Mouse (Mus musculus): ENCODE measurements around the gene Arfgap3. TPM values are rescaled to one million over a fixed set of nuclear protein-coding genes. Genes with fewer than 3 reads are reported as not detected.
A peak's percentile ranks its signal among the peaks of the same experiment; 100 is the strongest.
"Not testable (repeated sequence)": the region's sequence is repeated elsewhere in the genome, so short reads cannot be mapped to it uniquely, and the experiment has no call there.

The Arfgap3 gene
- polyA plus RNA-seq, 1 experiment, result 88.2 TPM

GRCm38 (mm10) chr15:83281303-83281702 is 68.7 kb downstream of the Arfgap3 start:
- H3K36me3 ChIP-seq (ENCODE audit: control insufficient read depth, insufficient read depth, low read length), result no peaks in the 10 kb centered on the region
- WGBS, result 80% methylated on average over 11 of the region's 11 CpGs
- H3K4me3 ChIP-seq (ENCODE audit: low read depth, low read length), result peak overlapping the region; percentile 24; the same call in 1 of the 2 replicates
- H3K4me1 ChIP-seq (ENCODE audit: control insufficient read depth, insufficient read depth, insufficient read length, low read length), result no peaks in the 10 kb centered on the region; the same call in 1 of the 2 replicates
- TF ChIP-seq CTCF (IDR thresholded peaks at IDR 0.05; ENCODE audit: extremely low read depth, insufficient read length, insufficient replicate concordance, low read depth, low read length) (no peak), POLR2A (IDR thresholded peaks at IDR 0.05; ENCODE audit: low read depth, low read length) (no peak)
- H3K27me3 ChIP-seq (ENCODE audit: control insufficient read depth, insufficient read depth, low read length), result no peaks in the 10 kb centered on the region
- peak overlapping the region; percentile 85 for H3K27ac ChIP-seq (ENCODE audit: insufficient read depth, low read depth, low read length)

DNA sequence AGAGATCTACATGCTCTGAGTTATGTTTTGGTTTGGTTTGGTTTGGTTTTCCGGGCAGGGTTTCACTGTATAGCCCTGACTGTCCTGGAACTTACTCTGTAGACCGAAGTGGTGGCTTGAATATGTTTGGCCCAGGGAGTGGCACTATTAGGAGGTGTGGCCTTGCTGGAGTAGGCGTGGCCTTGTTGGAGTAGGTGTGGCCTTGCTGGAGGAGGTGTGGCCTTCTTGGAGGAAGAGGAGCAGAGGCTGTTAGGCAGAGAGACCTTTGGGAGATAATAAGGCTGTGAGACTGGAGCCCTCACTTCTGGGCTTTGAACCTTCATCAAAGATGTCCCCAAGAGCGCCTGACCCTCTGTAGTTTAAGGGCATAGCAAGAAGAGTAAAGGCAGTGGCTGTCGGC is 71.5 kb downstream of the Arfgap3 start:
- 80% methylated on average over 5 of the region's 5 CpGs for WGBS
- TF ChIP-seq POLR2A (IDR thresholded peaks at IDR 0.05; ENCODE audit: low read depth, low read length) (no peak), CTCF (IDR thresholded peaks at IDR 0.05; ENCODE audit: extremely low read depth, insufficient read length, insufficient replicate concordance, low read depth, low read length) (no peak)
- H3K4me3 ChIP-seq (ENCODE audit: low read depth, low read length), result no peak overlapping the region

GRCm38 (mm10) chr15:83277451-83277850 is 72.6 kb downstream of the Arfgap3 start:
- TF ChIP-seq CTCF (IDR thresholded peaks at IDR 0.05; ENCODE audit: extremely low read depth, insufficient read length, insufficient replicate concordance, low read depth, low read length), result no peak
- TF ChIP-seq POLR2A (IDR thresholded peaks at IDR 0.05; ENCODE audit: low read depth, low read length), result no peak
- no peaks in the 10 kb centered on the region for H3K27me3 ChIP-seq (ENCODE audit: control insufficient read depth, insufficient read depth, low read length)
- no peak overlapping the region for H3K27ac ChIP-seq (ENCODE audit: insufficient read depth, low read depth, low read length)
- H3K4me3 ChIP-seq (ENCODE audit: low read depth, low read length), result no peak overlapping the region
- no peaks in the 10 kb centered on the region for H3K36me3 ChIP-seq (ENCODE audit: control insufficient read depth, insufficient read depth, low read length)
- 89% methylated on average over 4 of the region's 4 CpGs for WGBS
- no peaks in the 10 kb centered on the region; the same call in 1 of the 2 replicates for H3K4me1 ChIP-seq (ENCODE audit: control insufficient read depth, insufficient read depth, insufficient read length, low read length)

More for the DNA sequence above, 71.5 kb downstream of the Arfgap3 start:
- Histone ChIP-seq H3K36me3 (ENCODE audit: control insufficient read depth, insufficient read depth, low read length) (no peaks in the 10 kb centered on the region), H3K4me1 (ENCODE audit: control insufficient read depth, insufficient read depth, insufficient read length, low read length) (no peaks in the 10 kb centered on the region; the same call in 1 of the 2 replicates), H3K27ac (ENCODE audit: insufficient read depth, low read depth, low read length) (no peak overlapping the region), H3K27me3 (ENCODE audit: control insufficient read depth, insufficient read depth, low read length) (no peaks in the 10 kb centered on the region)

DNA sequence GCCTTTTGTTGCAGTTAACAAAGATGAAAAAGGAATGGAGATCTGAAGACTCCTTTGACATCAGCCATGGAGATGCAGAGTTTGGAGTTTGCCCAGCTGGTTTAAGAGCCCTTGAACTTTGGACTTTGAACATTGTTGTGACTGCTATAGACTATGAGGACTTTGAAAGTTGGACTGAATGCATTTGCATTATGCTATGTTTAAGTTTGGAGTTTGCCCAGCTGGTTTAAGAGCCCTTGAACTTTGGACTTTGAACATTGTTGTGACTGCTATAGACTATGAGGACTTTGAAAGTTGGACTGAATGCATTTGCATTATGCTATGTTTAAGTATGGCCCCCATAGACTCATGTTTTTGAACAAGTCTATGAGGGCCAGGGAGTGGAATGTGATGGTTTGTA is 75.8 kb downstream of the Arfgap3 start:
- not testable (repeated sequence) for H3K27ac ChIP-seq (ENCODE audit: insufficient read depth, low read depth, low read length); H3K36me3 ChIP-seq (ENCODE audit: control insufficient read depth, insufficient read depth, low read length); H3K4me3 ChIP-seq (ENCODE audit: low read depth, low read length); H3K4me1 ChIP-seq (ENCODE audit: control insufficient read depth, insufficient read depth, insufficient read length, low read length); H3K27me3 ChIP-seq (ENCODE audit: control insufficient read depth, insufficient read depth, low read length)

- no peak overlapping the region for H3K27ac ChIP-seq (ENCODE audit: insufficient read depth, low read depth, low read length)
- H3K27me3 ChIP-seq (ENCODE audit: control insufficient read depth, insufficient read depth, low read length), result no peaks in the 10 kb centered on the region
- H3K4me1 ChIP-seq (ENCODE audit: control insufficient read depth, insufficient read depth, insufficient read length, low read length), result no peaks in the 10 kb centered on the region
- no peaks in the 10 kb centered on the region for H3K36me3 ChIP-seq (ENCODE audit: control insufficient read depth, insufficient read depth, low read length)
- TF ChIP-seq CTCF (IDR thresholded peaks at IDR 0.05; ENCODE audit: extremely low read depth, insufficient read length, insufficient replicate concordance, low read depth, low read length) (no peak), POLR2A (IDR thresholded peaks at IDR 0.05; ENCODE audit: low read depth, low read length) (no peak)
- H3K4me3 ChIP-seq (ENCODE audit: low read depth, low read length), result no peak overlapping the region
- 95% methylated on average over 2 of the region's 2 CpGs for WGBS
These were observed 77.0 kb downstream of the Arfgap3 start for GRCm38 (mm10) chr15:83273017-83273416.

DNA sequence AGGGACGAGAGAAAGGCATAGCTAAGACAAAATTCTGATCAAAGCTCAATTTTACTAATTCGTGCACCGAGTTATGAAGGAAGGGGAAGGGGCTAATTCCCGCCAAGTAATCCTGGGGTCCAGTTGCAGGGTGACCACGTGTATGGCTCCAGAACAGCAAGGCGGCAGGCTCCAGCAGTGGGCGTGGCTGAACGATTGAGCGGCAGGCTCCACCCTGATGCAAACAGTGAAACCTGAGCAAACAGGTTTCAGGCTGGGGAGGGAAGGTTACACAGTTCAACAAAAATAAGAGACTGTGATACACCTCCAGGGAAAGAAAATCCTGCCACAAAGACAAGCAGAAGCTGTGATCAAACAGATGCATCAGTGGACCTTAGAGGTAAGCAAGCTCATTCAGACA is 78.8 kb downstream of the Arfgap3 start:
- WGBS, result 18% methylated on average over 9 of the region's 9 CpGs
- H3K36me3 ChIP-seq (ENCODE audit: control insufficient read depth, insufficient read depth, low read length); H3K4me3 ChIP-seq (ENCODE audit: low read depth, low read length); H3K4me1 ChIP-seq (ENCODE audit: control insufficient read depth, insufficient read depth, insufficient read length, low read length); H3K27ac ChIP-seq (ENCODE audit: insufficient read depth, low read depth, low read length); H3K27me3 ChIP-seq (ENCODE audit: control insufficient read depth, insufficient read depth, low read length): not testable (repeated sequence)

GRCm38 (mm10) chr15:83269985-83270384 is 80.1 kb downstream of the Arfgap3 start:
- not testable (repeated sequence) for H3K27me3 ChIP-seq (ENCODE audit: control insufficient read depth, insufficient read depth, low read length); H3K36me3 ChIP-seq (ENCODE audit: control insufficient read depth, insufficient read depth, low read length); H3K27ac ChIP-seq (ENCODE audit: insufficient read depth, low read depth, low read length); H3K4me1 ChIP-seq (ENCODE audit: control insufficient read depth, insufficient read depth, insufficient read length, low read length); H3K4me3 ChIP-seq (ENCODE audit: low read depth, low read length)
- 80% methylated on average over 6 of the region's 6 CpGs for WGBS

DNA sequence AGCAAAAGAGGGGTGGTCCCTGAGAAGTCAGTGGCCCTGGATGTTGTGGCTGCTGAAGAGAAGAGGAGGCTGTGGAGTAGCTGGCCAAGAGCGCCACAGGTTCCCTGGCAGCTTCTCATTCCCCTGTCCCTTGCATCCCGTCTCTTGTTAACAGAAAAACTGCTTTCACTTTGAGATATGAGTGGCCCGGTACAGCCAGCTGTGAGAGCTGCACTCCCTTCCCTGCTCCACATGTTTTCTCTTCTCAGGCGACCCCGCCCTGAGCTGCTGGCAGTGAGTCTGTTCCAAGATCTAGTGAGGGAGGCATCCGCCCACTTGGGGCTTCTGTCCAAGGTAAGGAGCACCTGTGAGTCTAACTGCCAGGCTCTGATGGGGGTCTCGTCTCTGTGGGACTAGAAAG is 81.6 kb downstream of the Arfgap3 start:
- H3K4me3 ChIP-seq (ENCODE audit: low read depth, low read length), result peak overlapping the region; percentile 25
- not testable (repeated sequence) for H3K4me1 ChIP-seq (ENCODE audit: control insufficient read depth, insufficient read depth, insufficient read length, low read length); H3K36me3 ChIP-seq (ENCODE audit: control insufficient read depth, insufficient read depth, low read length); H3K27me3 ChIP-seq (ENCODE audit: control insufficient read depth, insufficient read depth, low read length)
- H3K27ac ChIP-seq (ENCODE audit: insufficient read depth, low read depth, low read length), result peak overlapping the region; percentile 43; the same call in 1 of the 2 replicates
- 4% methylated on average over 7 of the region's 7 CpGs for WGBS
